Mouse (Mus musculus): Measurements from ENCODE around the gene Lta. TPM values are rescaled to one million over a fixed set of nuclear protein-coding genes. Genes with fewer than 3 reads are reported as not detected.

Gene Lta
- total RNA-seq, 1 experiment from 2014 or later = 6.6 TPM

DNA sequence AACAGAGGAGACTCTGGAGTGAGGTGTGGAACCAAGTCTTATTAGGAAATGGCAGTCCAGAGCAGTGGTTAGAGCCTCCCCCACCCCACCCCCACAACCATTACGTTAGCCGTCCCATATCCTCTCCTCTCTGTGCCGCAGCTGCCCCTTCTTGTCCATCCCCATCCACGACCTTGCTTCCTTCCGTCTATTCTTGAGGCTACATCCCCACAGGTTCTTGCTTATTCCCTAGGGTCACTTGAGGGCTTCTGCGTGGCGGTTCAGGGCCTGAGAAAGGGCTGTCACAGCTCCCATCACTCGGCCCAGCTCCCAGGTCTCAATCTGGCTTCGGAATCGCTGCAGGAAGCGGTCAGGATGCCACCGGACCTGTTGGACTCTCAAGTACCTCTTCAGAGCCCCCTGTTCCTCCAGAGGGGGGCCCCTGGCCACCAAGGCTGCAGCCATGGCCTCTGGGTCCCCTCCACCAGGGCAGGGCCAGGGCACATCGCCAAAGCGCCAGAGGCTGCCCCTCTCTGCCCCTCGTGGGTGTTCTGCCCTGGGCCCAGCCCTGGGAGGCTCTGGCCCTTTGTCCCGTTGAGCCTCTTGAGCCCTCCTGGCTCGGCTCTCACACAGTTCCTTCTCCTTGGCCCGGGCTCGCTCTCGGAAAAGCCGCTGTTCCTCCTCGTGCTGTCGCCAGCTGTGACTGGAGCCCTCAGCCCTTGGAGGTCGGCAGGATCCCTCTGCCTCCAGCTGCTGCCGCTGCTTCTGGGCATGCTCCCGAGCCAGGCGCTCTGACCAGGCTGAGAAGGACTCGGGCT, 15.2 kb upstream of the Lta start, which contains the start of gene Gm16181:
Gene Gm16181 (plus strand): TSS at position 679 of the 797 bp plus-strand sequence.
- no peak for ATAC-seq (ENCODE audit: extremely low read depth, insufficient number of reproducible peaks, low FRiP score, poor library complexity, severe bottlenecking)

GRCm38 (mm10) chr17:35219601-35220041, 14.5 kb upstream of the Lta start:
- peak; percentile 37; the same call in 1 of the 2 replicates for ATAC-seq (ENCODE audit: extremely low read depth, insufficient number of reproducible peaks, low FRiP score, poor library complexity, severe bottlenecking)

- ATAC-seq (ENCODE audit: extremely low read depth, insufficient number of reproducible peaks, low FRiP score, poor library complexity, severe bottlenecking) = peak; percentile 68
These were observed 13.5 kb upstream of the Lta start for GRCm38 (mm10) chr17:35218516-35219193.

DNA sequence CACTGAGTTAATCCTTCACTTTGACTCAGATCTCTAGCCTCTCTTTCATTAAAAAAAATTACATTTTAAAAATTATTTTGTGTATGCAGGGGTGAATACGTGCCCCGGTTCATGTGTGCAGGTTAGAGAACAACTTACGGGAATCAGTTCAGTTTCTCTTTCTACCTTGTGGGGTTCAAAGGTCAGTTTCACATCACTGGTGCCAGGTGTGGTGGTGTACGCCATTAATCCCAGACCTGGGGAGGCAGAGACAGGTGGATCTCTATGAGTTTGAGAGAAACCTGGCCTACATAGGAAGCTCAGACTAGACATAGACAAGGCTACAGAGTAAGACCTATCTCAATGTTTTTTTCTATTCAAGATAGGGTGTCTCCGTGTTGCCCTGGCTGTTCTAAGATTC, 7.9 kb upstream of the Lta start:
- ATAC-seq (ENCODE audit: extremely low read depth, insufficient number of reproducible peaks, low FRiP score, poor library complexity, severe bottlenecking) = no peak

DNA sequence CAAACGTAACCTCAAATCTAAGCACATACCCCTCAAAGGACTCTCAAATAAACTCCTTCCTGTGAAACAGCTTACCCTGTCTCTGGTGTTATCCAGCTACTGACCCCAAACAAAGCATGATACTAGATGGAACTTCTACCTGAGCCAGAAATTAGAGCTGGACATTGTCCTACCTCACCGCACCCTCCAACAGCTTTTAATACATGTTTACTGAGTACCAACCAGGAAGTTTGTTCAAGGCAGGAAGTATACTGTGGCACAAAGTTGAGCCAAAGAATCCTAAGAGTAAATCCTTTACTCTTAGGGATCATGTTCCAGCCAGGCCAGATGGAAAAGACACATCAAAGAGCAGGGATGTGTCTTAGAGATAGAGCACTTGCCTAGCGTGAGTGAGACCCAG, 5.4 kb upstream of the Lta start:
- no peak for ATAC-seq (ENCODE audit: extremely low read depth, insufficient number of reproducible peaks, low FRiP score, poor library complexity, severe bottlenecking)

DNA sequence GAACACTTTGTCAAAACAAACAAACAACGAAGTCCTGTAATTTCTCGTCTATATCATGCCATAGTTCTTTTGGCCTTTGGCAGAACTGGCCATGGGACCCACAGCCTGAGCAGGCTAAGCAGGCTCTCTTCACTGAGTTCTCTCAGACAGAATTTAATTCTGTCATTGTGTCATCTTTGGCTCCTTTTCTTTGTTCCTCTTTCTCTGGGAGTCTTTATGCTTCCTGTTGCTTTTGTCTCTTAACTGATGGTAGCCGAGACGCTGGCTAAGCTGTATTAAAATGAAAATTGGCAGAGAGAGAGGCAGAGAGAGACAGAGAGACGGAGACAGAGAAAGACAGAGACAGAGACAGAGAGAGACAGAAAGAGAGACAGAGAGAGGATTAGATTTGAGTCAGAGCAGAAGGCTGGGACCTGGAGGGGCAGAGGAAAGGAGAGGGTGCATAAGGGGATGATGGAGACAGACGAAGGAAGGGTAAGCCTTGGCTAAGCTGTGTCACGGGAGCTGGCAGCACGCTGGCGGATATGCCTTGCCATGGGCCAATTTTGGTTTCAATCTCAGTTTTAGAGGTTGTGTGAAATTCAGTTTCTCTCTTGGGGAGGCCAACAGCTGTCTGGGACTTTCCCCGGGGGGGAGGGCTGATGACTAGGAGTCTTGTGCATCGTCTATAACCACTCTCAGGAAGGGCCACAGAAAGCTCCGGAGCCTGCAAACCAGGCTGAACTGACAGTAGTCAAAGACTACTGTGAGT, 4.8 kb upstream of the Lta start:
- peak; percentile 81 for ATAC-seq (ENCODE audit: extremely low read depth, insufficient number of reproducible peaks, low FRiP score, poor library complexity, severe bottlenecking)

GRCm38 (mm10) chr17:35205380-35205769, 224 bp upstream of the Lta start:
- no peak for ATAC-seq (ENCODE audit: extremely low read depth, insufficient number of reproducible peaks, low FRiP score, poor library complexity, severe bottlenecking)

- no peak for ATAC-seq (ENCODE audit: extremely low read depth, insufficient number of reproducible peaks, low FRiP score, poor library complexity, severe bottlenecking)
These were observed 2.7 kb downstream of the Lta start for GRCm38 (mm10) chr17:35202442-35202841.

DNA sequence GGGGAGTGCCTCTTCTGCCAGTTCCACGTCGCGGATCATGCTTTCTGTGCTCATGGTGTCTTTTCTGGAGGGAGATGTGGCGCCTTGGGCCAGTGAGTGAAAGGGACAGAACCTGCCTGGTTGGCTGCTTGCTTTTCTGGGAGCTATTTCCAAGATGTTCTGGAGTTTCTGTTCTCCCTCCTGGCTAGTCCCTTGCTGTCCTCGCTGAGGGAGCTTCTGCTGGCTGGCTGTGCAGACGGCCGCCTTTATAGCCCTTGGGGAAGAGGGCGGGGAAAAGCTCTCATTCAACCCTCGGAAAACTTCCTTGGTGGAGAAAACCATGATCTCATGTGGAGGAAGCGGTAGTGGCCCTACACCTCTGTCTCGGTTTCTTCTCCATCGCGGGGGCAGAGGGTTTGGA, 3.4 kb downstream of the Lta start, which contains the start of gene Tnf:
Gene Tnf (minus strand): TSS at position 221 of the 400 bp plus-strand sequence.
- ATAC-seq (ENCODE audit: extremely low read depth, insufficient number of reproducible peaks, low FRiP score, poor library complexity, severe bottlenecking) = peak; percentile 13; the same call in 1 of the 2 replicates

DNA sequence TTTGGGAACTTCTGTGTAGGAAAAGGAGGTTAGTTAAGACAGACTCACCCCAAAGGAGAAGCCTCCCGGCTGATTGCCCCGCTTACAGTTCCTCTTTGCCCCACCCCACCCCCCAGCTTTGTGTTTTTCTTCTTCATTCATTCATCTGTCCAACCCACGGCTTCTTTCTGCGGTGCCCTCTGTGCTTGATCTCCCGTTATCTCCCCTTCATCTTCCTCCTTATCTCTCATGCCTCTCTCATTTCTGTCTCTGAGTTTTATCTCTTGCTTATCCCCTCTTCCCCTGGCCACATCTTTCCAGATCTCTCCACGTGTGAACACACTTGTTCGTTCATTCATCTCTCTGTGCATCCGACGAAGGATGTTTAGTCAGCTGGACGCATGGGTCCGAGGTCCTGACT, 4.0 kb downstream of the Lta start:
- no peak for ATAC-seq (ENCODE audit: extremely low read depth, insufficient number of reproducible peaks, low FRiP score, poor library complexity, severe bottlenecking)

- peak; percentile 67 for ATAC-seq (ENCODE audit: extremely low read depth, insufficient number of reproducible peaks, low FRiP score, poor library complexity, severe bottlenecking)
These were observed 4.8 kb downstream of the Lta start for GRCm38 (mm10) chr17:35200398-35200797.

- no peak for ATAC-seq (ENCODE audit: extremely low read depth, insufficient number of reproducible peaks, low FRiP score, poor library complexity, severe bottlenecking)
These were observed 6.2 kb downstream of the Lta start for GRCm38 (mm10) chr17:35198946-35199345.

DNA sequence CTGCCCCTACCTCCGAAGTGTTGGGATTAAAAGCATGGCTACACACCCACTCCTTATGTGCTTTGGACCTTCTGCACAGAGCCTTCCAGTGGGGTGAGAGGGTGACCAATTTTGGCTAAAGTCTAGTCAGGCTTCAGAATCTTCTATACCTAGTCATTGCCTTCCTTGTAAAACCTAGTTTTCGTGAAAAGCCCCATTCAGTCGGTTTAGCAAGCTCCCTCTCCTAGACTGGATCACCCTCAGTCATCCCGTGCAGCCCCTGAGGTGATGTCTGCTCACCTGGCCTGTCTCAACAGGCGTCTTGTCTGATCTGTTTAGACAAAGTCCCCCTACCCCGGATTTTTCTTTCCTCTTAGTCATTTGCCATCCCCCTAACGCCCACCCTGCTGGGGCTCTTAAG, 7.1 kb downstream of the Lta start:
- ATAC-seq (ENCODE audit: extremely low read depth, insufficient number of reproducible peaks, low FRiP score, poor library complexity, severe bottlenecking) = no peak

GRCm38 (mm10) chr17:35197126-35197525, 8.0 kb downstream of the Lta start:
- ATAC-seq (ENCODE audit: extremely low read depth, insufficient number of reproducible peaks, low FRiP score, poor library complexity, severe bottlenecking) = no peak

DNA sequence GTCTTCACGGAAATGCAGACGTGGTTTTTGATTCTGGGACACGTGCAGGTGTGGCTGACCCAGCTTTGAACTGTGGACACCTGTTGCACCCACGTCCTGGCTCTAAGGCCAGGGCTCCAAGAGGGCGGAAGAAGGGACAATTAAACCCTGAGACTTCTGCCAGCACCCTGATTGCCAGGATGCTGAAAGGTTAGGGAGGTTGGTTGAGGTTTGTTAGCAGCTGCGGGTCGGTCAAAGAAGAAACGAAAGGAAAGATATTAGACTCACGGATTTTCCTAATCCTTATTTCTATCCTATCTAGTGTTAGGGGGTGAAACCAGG, 8.9 kb downstream of the Lta start:
- no peak for ATAC-seq (ENCODE audit: extremely low read depth, insufficient number of reproducible peaks, low FRiP score, poor library complexity, severe bottlenecking)

DNA sequence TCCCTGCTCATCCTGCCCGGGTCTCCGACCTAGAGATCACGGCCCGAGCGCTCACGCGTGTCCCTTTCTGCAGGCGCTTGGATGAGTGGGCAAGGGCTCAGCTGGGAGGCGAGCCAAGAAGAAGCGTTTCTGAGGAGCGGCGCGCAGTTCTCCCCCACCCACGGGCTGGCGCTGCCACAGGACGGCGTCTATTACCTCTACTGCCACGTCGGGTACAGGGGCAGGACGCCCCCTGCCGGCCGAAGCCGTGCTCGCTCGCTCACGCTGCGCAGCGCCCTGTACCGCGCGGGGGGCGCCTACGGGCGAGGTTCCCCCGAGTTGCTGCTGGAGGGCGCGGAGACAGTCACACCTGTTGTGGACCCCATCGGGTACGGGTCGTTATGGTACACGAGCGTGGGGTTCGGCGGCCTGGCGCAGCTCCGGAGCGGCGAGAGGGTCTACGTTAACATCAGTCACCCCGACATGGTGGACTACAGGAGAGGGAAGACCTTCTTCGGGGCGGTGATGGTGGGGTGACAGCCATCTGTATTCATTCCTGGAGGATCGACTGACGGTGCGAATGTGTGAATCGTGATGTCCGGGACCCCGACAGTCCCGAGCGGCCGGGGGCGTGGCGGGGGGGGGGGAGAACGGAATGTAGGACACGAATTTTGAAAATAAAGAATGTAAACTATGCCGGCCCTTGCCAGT, 9.4 kb downstream of the Lta start:
- ATAC-seq (ENCODE audit: extremely low read depth, insufficient number of reproducible peaks, low FRiP score, poor library complexity, severe bottlenecking) = peak; percentile 63

GRCm38 (mm10) chr17:35194844-35195630, 10.1 kb downstream of the Lta start:
- no peak for ATAC-seq (ENCODE audit: extremely low read depth, insufficient number of reproducible peaks, low FRiP score, poor library complexity, severe bottlenecking)
